Mouse (Mus musculus) 3T3-L1 (cell line): ENCODE measurements around the gene Krt88.

Experiments
- DNase-seq: peaks from one replicate; pipeline ENCODE4 v3.0.0-alpha.2; 2015; ENCODE audit warnings: low read depth, low spot score

The Krt88 gene

GRCm38 (mm10) chr15:101472952-101473528 is 25.5 kb downstream of the Krt88 start, which contains the start of gene Krt86:
TSS of gene Krt86 (plus strand) at chr15:101473478.
- peak; percentile 95 for DNase-seq

DNA sequence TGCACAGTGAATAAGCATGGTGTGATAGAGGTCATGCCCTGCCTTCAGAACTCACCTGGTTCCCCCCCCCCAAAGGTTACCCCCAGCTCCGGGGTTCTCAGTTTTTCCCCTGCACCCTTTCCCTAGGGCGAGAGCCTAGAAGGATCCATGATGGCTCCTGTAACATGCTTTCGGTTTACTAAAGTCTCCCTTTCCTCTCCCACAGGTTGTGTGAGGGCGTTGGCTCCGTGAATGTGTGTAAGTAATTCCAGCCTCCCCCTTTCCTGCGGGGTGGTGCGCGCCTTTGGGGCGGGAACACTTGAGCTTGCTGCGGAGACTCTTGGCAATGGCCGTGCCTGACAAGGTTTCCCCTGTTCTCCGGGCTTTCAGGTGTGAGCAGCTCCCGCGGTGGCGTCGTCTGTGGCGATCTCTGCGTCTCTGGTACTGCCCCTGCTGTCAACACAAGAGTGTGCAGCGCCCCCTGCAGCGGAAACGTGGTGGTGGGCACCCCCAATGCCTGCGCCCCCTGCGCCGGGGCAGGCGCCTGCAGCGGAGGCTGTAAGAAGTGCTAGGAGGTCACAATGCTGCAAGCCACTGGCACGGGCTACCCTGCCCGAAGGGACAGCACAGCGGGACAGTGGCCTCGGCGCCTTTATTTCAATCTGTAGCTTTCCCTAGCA is 31.6 kb downstream of the Krt88 start:
- DNase-seq: no peak

DNA sequence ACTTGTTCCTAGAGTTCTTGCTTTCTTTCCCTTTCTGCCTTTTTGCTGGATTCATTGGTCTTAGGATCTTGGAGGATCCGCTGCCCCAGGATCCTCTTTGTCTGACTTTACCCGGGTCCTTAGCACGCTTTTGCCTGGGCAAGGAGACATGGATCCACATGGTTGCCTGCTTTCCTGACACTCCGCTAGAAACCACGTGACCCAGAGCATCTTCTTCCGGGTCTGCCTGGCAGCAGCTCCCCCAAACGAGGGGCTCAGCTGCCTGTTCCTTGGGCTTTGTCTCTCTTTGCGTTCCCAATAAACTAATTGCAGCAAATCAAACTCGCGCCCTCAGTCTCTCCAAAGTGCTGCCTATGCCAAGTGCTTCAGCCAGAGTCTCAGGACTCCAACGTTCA is 32.1 kb downstream of the Krt88 start:
- DNase-seq: no peak

DNA sequence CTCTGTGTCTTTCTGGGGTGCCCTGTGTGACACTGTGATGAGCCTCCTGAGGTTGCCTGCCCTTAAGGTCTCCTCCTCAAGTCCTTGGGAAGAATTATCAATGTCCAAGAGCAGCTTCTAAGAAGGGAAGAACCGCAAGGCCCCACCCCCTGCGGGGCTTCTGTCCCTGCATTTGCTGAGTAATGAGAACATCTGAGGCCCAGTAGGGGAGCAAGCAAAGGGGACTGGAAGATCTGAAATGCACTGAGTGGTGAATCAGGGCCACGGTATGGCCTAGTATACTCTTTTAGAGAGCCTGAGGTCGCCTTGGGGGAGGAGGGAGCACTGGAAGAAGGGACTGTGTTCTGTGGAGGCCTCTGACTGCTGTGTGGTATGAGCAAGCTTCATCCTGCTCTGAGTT is 34.5 kb downstream of the Krt88 start:
- DNase-seq: peak; percentile 47

- DNase-seq: no peak
Observed at GRCm38 (mm10) chr15:101483646-101484045, 36.1 kb downstream of the Krt88 start.

DNA sequence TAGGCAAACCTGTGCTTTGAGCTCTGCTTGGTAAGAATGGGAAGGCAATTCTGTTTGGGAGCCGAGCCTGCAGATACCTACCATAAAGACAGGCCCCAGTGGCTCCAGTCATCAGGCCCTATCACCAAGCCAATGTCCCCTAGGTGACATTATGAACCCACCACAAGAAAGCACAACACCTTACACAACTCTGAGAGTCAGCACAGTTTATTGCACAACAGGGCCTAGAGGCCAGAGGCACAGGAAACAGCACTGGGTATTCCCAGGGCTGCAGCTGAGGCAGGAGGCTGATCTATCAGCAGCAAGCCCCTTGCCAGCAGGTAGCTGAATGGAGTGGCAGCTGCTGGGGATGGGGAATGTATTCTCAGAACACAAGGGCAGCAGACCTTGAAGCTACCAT is 37.4 kb downstream of the Krt88 start:
- no peak for DNase-seq

GRCm38 (mm10) chr15:101485911-101486635 is 38.5 kb downstream of the Krt88 start:
- no peak for DNase-seq

DNA sequence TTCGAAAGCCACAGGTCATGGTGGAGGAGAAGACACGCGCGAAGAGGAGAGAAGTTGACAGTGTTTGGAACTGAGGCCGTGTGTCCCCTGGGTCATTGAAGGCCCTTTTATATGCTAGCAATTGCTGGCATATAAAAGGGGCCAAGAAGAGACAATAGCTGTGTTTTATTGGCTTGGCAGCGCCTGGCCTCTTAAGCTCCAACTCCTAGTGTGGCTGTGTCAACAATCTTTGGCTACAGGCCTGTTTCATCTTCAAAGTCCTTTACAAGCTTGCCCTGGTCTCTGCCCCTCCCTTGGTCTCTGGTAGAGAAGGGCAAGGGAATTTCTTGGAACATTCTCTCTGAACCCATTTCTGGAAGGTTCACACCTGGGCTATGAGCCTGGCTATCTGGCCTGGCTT is 43.9 kb downstream of the Krt88 start, which contains the start of gene Krt83:
TSS of gene Krt83 (minus strand) at position 82 of the 400 bp plus-strand sequence.
- no peak for DNase-seq

DNA sequence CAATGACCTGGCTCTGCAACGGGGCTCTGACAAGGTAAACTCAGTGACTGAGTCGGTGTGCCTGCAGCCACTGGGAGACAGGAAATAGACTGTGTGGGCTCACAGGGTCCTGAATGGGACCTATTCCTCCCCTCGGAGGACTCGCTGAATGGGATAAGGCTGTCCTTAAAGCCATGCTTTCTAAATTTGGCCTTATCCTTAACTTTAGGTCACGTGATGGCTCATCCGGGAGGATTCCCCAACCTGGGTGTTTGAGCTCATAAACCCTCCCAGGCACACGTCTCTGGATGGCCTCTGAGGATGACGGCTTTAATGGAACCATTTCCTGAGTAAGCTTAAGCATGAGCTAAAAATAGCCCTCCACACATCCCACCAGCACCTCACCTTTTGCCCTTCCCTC is 45.2 kb downstream of the Krt88 start:
- no peak for DNase-seq

DNA sequence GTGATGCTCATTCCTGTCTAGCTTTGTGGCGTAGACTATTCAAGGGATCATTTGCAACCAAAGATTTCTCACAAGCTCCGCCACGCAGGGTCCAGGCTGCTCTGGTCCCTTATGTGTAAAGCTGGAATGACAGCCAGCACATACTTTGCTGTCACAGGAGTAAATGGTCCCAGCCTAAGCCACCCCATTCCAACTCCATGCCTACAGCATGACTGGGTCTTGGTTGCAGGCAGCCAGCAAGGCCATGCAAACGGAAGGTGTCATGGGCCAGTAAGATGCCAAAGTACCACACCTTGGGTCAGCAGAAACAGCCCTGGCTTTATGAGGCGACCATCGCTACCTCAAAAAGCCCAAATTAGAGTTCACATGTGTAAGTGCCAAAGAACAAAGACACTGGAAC is 46.2 kb downstream of the Krt88 start:
- no peak for DNase-seq

GRCm38 (mm10) chr15:101494203-101494602 is 46.7 kb downstream of the Krt88 start:
- peak; percentile 19 for DNase-seq

GRCm38 (mm10) chr15:101495266-101495665 is 47.7 kb downstream of the Krt88 start:
- DNase-seq: peak; percentile 57

- DNase-seq: peak; percentile 89
Observed at GRCm38 (mm10) chr15:101497181-101497580, 49.6 kb downstream of the Krt88 start.
